Mouse (Mus musculus) ovary, postnatal 14 days (tissue): ENCODE results near the gene Il18.
"Not testable (repeated sequence)": the region's sequence is repeated elsewhere in the genome, so short reads cannot be mapped to it uniquely, and the experiment has no call there.

Experiments used
- DNase-seq: peaks from one replicate; pipeline ENCODE4 v3.0.0; 2022; ENCODE audit warnings: low spot score

Il18 gene

GRCm38 (mm10) chr9:50603998-50604324 is 49.3 kb downstream of the Il18 start:
- DNase-seq, result no peak

GRCm38 (mm10) chr9:50604338-50604737 is 49.7 kb downstream of the Il18 start:
- no peak for DNase-seq

DNA sequence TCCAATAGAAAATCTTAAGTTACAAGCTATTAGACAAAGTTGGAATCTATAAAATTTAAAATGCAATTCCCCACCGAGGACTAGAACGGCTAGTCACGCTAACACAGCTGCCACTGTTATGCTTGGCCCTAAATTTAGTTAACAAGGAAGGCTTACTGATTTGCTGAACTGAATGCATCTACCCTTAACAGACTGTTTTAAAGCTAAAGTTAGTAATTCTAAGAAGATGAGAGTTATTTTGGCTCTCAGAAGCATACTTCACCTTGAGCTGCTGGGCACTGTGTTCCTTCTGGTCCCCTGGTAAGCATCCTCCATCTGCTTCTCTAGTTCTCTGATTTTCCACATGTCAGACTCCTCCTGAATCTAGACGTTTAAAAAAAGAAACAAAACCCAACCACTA is 57.5 kb downstream of the Il18 start:
- DNase-seq, result no peak

DNA sequence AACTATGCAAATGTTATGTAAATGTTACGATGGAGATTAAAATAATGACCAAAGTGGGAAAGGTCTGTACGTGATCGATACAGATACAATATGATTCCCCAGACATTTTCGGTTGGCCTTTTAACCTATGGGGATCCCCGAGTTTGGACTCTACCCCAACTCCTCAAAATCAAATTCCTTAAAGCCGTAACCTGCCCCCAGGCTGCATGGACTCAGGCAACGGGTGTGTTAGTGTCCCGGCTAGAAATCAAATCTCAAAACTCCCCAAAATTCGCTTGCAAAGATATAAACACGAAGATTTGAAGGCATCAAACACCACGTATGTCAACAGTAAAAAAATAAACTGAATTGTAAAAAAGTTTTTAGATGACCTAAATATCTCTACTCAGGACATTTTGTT is 61.5 kb downstream of the Il18 start:
- no peak for DNase-seq

- DNase-seq, result peak; percentile 94
These were observed 62.4 kb downstream of the Il18 start, which contains the start of the genes Pih1d2 and Nkapd1 for GRCm38 (mm10) chr9:50616766-50617603. Pih1d2 (plus strand) TSS chr9:50617321. Nkapd1 (minus strand) TSS chr9:50617464.

DNA sequence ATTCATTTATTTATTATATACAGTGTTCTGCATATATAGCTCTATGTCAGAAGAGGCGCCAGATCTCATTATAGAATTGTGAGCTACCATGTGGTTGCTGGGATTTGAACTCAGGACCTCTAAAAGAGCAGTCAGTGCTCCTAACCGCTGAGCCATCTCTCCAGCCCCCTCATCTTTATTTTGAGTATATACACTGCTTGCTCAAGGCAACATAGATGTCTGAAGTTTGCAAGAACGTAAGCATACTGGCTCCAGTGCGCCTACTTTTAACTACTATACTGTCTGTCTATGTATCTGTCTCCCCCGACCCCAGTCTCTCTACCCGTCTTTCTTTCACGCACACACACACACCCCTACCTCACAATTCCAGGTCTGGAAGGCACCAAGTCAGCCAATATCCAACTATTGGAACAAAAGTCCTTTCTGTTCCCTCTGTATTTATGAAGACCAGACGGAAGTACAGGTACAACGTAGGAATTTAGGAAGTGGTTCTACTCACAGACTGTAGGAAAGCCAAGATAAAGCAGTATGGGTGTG is 63.2 kb downstream of the Il18 start:
- no peak for DNase-seq

DNA sequence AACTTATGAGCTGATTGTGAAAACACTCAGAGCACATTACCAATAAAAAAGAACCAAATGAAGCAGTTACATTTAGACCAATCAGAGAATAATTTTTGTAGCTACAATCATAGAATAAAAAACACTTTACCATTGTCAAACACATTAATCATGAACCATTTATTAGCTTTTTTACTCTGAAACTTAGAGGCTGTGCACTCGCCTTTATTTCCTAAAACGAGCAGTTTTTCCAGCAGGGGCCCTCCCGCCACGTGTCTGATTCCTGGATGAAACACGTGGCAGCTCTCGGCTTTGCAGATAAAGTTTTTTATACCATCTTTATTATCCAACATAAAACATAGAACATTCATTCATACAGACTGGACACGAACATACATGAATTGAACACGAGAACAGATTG is 76.3 kb downstream of the Il18 start:
- DNase-seq, result not testable (repeated sequence)
